Mouse (Mus musculus) thymus, postnatal 10 days (tissue): ENCODE data around the gene Gnat2.

Source experiments
- DNase-seq, 2 experiments: peaks; one replicate each; pipeline ENCODE4 v3.0.0; 2021; ENCODE audit warnings: low spot score in 2 of 2

Gnat2 gene

GRCm38 (mm10) chr3:108113591-108114289 is 21.2 kb downstream of the Gnat2 start:
- DNase-seq, result no peak

GRCm38 (mm10) chr3:108117465-108117864 is 24.9 kb downstream of the Gnat2 start:
- DNase-seq, result no peak

- DNase-seq, result no peak
Measured at GRCm38 (mm10) chr3:108121101-108121500, 28.5 kb downstream of the Gnat2 start.

GRCm38 (mm10) chr3:108123242-108123641 is 30.7 kb downstream of the Gnat2 start:
- DNase-seq, result no peak

- no peak for DNase-seq
Measured at GRCm38 (mm10) chr3:108124131-108124530, 31.5 kb downstream of the Gnat2 start.

- DNase-seq, result no peak
Measured at GRCm38 (mm10) chr3:108126327-108126726, 33.7 kb downstream of the Gnat2 start.

GRCm38 (mm10) chr3:108128520-108128919 is 35.9 kb downstream of the Gnat2 start:
- DNase-seq, result no peak

GRCm38 (mm10) chr3:108129367-108129766 is 36.8 kb downstream of the Gnat2 start:
- no peak for DNase-seq

GRCm38 (mm10) chr3:108129804-108130203 is 37.2 kb downstream of the Gnat2 start:
- no peak for DNase-seq

GRCm38 (mm10) chr3:108131216-108131615 is 38.6 kb downstream of the Gnat2 start:
- DNase-seq, result no peak

GRCm38 (mm10) chr3:108131821-108132220 is 39.2 kb downstream of the Gnat2 start:
- DNase-seq, result no peak

GRCm38 (mm10) chr3:108132484-108132883 is 39.9 kb downstream of the Gnat2 start:
- DNase-seq, result no peak

- DNase-seq, result no peak
Measured at GRCm38 (mm10) chr3:108134701-108135100, 42.1 kb downstream of the Gnat2 start.

GRCm38 (mm10) chr3:108139113-108139512 is 46.5 kb downstream of the Gnat2 start:
- DNase-seq, result no peak

- no peak for DNase-seq
Measured at GRCm38 (mm10) chr3:108140786-108141185, 48.2 kb downstream of the Gnat2 start.

- DNase-seq, result peak; percentile 88
Measured at GRCm38 (mm10) chr3:108145534-108146445, 53.2 kb downstream of the Gnat2 start, which contains the start of gene Gnai3. Gnai3 (minus strand) TSS chr3:108146146.

GRCm38 (mm10) chr3:108146671-108147070 is 54.1 kb downstream of the Gnat2 start:
- no peak for DNase-seq

GRCm38 (mm10) chr3:108147386-108148235 is 55.0 kb downstream of the Gnat2 start:
- peak; percentile 83 to 89 for DNase-seq
